Mouse (Mus musculus) kidney, adult 2 months (tissue): ENCODE data around the gene Daam1.

ENCODE experiments used
- CTCF ChIP-seq: fragments of 200-500 bp; conservative IDR thresholded peaks from 2 replicates; pipeline ENCODE4 v1.5.1; 2011; ENCODE audit warnings: low read depth, mild to moderate bottlenecking, control low read depth, low read length, moderate library complexity, mixed read lengths; ENCODE audit not compliant: insufficient read depth, insufficient read length
- POLR2A ChIP-seq: fragments of 200-500 bp; IDR thresholded peaks from one replicate; pipeline ENCODE4 v1.6.1; 2011; ENCODE audit warnings: low read depth, low read length, control low read depth

DNA sequence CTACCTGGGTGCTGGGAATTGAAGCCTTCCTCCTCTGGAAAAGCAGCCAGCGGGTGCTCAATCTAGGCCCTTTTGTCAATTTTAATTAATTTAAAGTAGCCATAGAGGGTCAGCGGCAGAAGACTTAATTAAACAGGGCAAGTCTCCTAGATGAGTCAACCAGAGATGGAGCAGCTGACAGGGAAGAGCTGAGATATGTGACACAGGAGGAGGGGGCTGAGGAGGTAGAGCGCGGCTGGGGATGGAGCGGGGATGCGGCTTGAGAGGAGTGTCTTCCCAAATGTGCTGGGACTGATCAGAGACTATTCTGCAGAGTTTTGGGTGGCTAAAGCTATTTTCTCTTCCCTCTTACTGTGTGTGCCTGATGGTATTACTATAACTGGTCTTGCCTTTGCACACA, 6.0 kb upstream of the Daam1 start:
- TF ChIP-seq CTCF: no peak
- TF ChIP-seq POLR2A: no peak
